Mouse (Mus musculus): Measurements from ENCODE around the gene Rgs8. TPM values are rescaled to one million over a fixed set of nuclear protein-coding genes. Genes with fewer than 3 reads are reported as not detected.

The Rgs8 gene
- polyA plus RNA-seq, 1 experiment: 0.70 TPM

DNA sequence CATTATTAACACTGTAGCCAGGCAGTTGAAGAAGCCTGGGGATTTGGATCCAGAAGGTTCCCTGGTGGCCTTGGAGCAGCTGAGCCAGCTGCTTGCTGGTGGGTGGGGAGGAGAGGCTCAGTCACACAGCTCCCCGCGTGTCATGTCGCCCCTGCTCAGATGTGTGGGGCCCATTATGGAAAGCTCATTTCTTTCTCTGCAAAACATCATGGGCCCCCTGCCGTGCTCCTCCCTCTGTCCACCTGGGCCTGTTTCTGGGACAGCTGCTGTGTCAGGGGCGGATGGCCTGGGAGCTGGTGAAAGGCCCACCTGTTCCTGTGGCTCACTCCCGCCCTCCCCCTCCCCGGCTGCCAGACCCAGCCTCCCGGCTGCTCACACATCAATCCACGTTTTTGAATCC is 80.4 kb downstream of the Rgs8 start:
- TF ChIP-seq CTCF (IDR thresholded peaks at IDR 0.05; ENCODE audit: control insufficient read depth, insufficient read depth, low read length) (no peak), POLR2A (IDR thresholded peaks at IDR 0.05; ENCODE audit: borderline replicate concordance, control insufficient read depth, low read depth, low read length) (no peak)
- H3K4me3 ChIP-seq (replicated peaks; ENCODE audit: control insufficient read depth, low read depth, low read length): no peak overlapping the region
- no peaks in the 10 kb centered on the region for H3K4me1 ChIP-seq (ENCODE audit: control insufficient read depth, insufficient read depth, low read length)
- 74% methylated on average over 9 of the region's 9 CpGs for WGBS
- no peak overlapping the region for H3K27ac ChIP-seq (ENCODE audit: control insufficient read depth, insufficient read depth, low read depth, low read length, poor library complexity)

DNA sequence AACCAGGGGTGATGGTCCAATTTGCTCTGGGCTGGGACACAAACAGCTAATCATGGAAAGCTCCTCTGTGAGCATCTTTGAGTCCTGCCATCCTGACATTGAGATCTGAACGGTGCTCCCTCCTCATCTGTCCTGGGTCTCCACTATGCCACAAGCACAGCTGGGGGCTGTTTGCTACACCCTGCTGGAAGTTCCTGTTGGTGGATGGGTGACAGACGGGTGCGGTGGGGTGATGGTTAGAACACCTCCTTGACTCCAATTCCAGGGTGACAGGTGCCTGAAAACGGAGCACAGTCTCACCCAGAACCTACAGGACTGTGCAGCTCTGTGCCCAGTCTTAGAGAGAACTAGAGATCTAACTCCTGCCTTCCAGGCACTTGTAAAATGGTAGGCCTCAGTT is 82.0 kb downstream of the Rgs8 start:
- 75% methylated on average over 4 of the region's 4 CpGs for WGBS
- Histone ChIP-seq H3K27ac (ENCODE audit: control insufficient read depth, insufficient read depth, low read depth, low read length, poor library complexity) (no peak overlapping the region), H3K4me1 (ENCODE audit: control insufficient read depth, insufficient read depth, low read length) (no peaks in the 10 kb centered on the region), H3K4me3 (replicated peaks; ENCODE audit: control insufficient read depth, low read depth, low read length) (no peak overlapping the region)
- TF ChIP-seq POLR2A (IDR thresholded peaks at IDR 0.05; ENCODE audit: borderline replicate concordance, control insufficient read depth, low read depth, low read length) (no peak), CTCF (IDR thresholded peaks at IDR 0.05; ENCODE audit: control insufficient read depth, insufficient read depth, low read length) (no peak)

- no peak overlapping the region for H3K4me3 ChIP-seq (replicated peaks; ENCODE audit: control insufficient read depth, low read depth, low read length)
- TF ChIP-seq CTCF (IDR thresholded peaks at IDR 0.05; ENCODE audit: control insufficient read depth, insufficient read depth, low read length) (no peak), POLR2A (IDR thresholded peaks at IDR 0.05; ENCODE audit: borderline replicate concordance, control insufficient read depth, low read depth, low read length) (no peak)
- H3K27ac ChIP-seq (ENCODE audit: control insufficient read depth, insufficient read depth, low read depth, low read length, poor library complexity): no peak overlapping the region
- no peaks in the 10 kb centered on the region for H3K4me1 ChIP-seq (ENCODE audit: control insufficient read depth, insufficient read depth, low read length)
- 50% methylated on average over 6 of the region's 6 CpGs for whole genome bisulfite sequencing
These were observed 83.3 kb downstream of the Rgs8 start for GRCm38 (mm10) chr1:153736096-153736495.

- WGBS: 66% methylated on average over 9 of the region's 9 CpGs
- Histone ChIP-seq H3K4me1 (ENCODE audit: control insufficient read depth, insufficient read depth, low read length) (no peaks in the 10 kb centered on the region), H3K27ac (ENCODE audit: control insufficient read depth, insufficient read depth, low read depth, low read length, poor library complexity) (no peak overlapping the region), H3K4me3 (replicated peaks; ENCODE audit: control insufficient read depth, low read depth, low read length) (no peak overlapping the region)
- no peak for TF ChIP-seq POLR2A (IDR thresholded peaks at IDR 0.05; ENCODE audit: borderline replicate concordance, control insufficient read depth, low read depth, low read length)
- no peak for TF ChIP-seq CTCF (IDR thresholded peaks at IDR 0.05; ENCODE audit: control insufficient read depth, insufficient read depth, low read length)
These were observed 84.6 kb downstream of the Rgs8 start for GRCm38 (mm10) chr1:153737101-153738085.

DNA sequence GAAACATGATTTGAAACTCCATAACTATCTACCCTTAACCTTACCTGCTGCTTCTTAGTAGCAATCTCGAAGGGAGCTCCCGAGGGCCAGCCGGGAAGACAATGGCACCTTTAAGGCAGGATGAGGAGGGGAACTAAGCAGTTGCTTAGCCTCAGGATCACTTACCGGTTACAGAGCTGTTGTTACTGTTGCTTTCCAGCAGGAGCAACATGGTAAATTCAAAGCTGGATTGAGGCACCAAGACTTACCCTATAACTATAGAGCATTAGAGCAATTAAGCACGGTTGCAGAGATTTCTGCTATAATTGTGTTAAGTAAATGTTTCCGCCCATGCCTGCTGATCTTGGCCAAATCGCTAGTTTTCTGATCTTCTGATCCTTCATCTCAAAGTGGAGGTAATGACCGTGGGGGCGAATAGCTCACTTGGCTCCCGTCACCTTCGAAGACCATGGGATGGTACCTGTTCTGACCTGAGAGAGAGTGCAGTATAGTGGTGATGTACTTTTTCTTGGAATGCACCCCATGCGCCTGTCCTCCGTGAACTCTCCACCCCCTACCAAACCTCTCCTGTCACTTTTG is 86.7 kb downstream of the Rgs8 start:
- 21% methylated on average over 13 of the region's 13 CpGs for WGBS
- Histone ChIP-seq H3K4me1 (ENCODE audit: control insufficient read depth, insufficient read depth, low read length) (no peaks in the 10 kb centered on the region), H3K27ac (ENCODE audit: control insufficient read depth, insufficient read depth, low read depth, low read length, poor library complexity) (no peak overlapping the region), H3K4me3 (replicated peaks; ENCODE audit: control insufficient read depth, low read depth, low read length) (no peak overlapping the region)
- no peak for TF ChIP-seq CTCF (IDR thresholded peaks at IDR 0.05; ENCODE audit: control insufficient read depth, insufficient read depth, low read length)
- no peak for TF ChIP-seq POLR2A (IDR thresholded peaks at IDR 0.05; ENCODE audit: borderline replicate concordance, control insufficient read depth, low read depth, low read length)

- TF ChIP-seq CTCF (IDR thresholded peaks at IDR 0.05; ENCODE audit: control insufficient read depth, insufficient read depth, low read length) (no peak), POLR2A (IDR thresholded peaks at IDR 0.05; ENCODE audit: borderline replicate concordance, control insufficient read depth, low read depth, low read length) (peak; percentile 37; the same call in 1 of the 2 replicates)
- WGBS: 1% methylated on average over 28 of the region's 28 CpGs
- Histone ChIP-seq H3K4me1 (ENCODE audit: control insufficient read depth, insufficient read depth, low read length) (no peaks in the 10 kb centered on the region), H3K27ac (ENCODE audit: control insufficient read depth, insufficient read depth, low read depth, low read length, poor library complexity) (no peak within 1 kb of the TSS), H3K4me3 (replicated peaks; ENCODE audit: control insufficient read depth, low read depth, low read length) (no peak within 1 kb of the TSS)
These were observed 87.3 kb downstream of the Rgs8 start, which contains the start of gene Rgs16 for GRCm38 (mm10) chr1:153740145-153740544. TSS of gene Rgs16 (plus strand) at chr1:153740349.

DNA sequence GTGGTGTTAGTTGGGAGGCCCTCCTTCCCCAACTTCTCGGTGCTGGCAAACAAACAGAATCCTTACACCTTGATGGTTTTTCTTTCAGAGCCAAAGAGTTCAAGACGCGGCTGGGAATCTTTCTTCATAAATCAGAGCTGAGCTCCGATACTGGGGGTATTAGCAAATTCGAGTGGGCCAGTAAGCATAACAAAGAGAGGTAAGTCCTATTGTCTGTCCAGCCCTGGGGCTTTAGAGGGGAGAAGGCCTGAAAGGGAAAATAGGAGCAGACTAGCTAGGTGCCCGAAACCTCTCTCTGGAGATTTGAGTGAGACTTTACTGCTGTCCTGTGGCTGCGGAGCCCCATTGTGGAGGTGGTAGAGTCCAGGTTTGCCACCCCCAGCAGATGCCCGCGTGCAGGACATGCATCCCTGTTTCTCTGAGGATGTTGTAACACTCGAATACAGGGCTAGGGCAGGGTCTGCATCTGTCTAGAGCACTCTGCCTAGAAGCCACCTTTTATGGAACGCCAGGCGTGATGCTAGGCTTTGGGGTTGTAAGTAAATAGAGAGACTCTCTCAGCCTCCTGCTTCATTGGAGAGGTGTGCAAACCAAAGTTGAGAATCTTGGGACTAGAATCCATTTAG is 88.1 kb downstream of the Rgs8 start:
- no peak overlapping the region for H3K4me3 ChIP-seq (replicated peaks; ENCODE audit: control insufficient read depth, low read depth, low read length)
- 51% methylated on average over 12 of the region's 12 CpGs for whole genome bisulfite sequencing
- no peak overlapping the region for H3K27ac ChIP-seq (ENCODE audit: control insufficient read depth, insufficient read depth, low read depth, low read length, poor library complexity)
- H3K4me1 ChIP-seq (ENCODE audit: control insufficient read depth, insufficient read depth, low read length): no peaks in the 10 kb centered on the region
- no peak for TF ChIP-seq CTCF (IDR thresholded peaks at IDR 0.05; ENCODE audit: control insufficient read depth, insufficient read depth, low read length)
- no peak for TF ChIP-seq POLR2A (IDR thresholded peaks at IDR 0.05; ENCODE audit: borderline replicate concordance, control insufficient read depth, low read depth, low read length)
